Mouse (Mus musculus): Measurements from ENCODE around the gene Axl.
"Not testable (repeated sequence)": the region's sequence is repeated elsewhere in the genome, so short reads cannot be mapped to it uniquely, and the experiment has no call there.

Gene Axl

DNA sequence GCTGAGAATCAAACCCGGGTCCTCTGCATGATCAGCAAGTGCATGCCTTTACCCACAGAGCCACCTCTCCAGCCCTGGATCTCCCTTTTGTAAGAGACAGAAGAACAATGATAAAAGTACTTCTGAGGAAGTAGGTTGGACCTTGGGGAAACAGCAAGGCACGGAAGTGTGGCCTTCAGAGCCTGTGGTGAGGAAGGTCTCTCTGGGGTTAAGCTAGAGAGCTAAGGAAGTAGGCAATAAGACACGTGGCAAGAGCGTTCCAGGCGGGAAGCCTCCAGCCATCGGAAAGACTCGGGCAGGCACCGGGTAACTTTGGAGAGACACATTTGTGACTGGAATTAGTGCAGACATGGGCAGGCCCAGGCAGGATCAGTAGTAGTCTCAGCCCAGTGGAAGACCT, 6.3 kb upstream of the Axl start:
- no peak for DNase-seq (ENCODE audit: low read depth, low spot score)

DNA sequence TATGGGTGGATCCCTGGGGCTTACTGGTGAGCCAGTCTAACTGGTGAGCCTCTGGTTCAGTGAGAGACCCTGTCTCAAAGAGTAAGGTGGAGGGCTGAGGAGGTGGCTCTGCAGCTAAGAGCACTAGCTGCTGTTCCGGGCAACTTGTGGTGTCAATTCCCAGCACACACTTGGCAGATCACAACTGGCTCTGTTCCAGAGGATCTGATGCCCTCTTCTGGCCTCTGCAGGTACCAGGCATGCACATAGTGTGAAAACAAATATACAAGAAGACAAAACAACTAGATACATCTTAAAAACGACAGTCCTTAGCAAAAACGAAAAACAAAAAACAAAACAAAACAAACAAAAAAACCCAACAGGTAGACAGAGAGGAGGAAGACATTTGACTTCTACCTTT, 5.2 kb upstream of the Axl start:
- DNase-seq (ENCODE audit: low read depth, low spot score) = no peak

DNA sequence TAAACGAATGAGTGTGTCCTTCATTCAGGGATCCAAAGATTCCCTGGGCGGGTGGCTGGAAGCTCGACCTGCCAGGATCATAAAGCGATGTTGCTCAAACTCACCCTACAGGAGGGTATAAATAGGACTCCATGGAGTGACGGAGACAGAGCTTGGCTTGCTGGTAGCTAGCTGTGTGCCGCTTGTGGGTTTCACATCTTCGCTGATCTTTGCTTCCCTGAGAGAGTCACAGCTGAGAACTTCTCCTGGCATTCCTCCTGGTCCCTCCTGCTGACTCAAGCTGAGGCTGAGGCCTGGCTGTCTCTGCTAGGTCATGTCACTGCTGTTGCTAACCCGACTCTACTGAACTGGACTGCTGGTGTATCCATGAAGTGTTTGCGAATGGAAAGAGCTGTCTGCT, 4.5 kb upstream of the Axl start:
- DNase-seq (ENCODE audit: low read depth, low spot score) = not testable (repeated sequence)

DNA sequence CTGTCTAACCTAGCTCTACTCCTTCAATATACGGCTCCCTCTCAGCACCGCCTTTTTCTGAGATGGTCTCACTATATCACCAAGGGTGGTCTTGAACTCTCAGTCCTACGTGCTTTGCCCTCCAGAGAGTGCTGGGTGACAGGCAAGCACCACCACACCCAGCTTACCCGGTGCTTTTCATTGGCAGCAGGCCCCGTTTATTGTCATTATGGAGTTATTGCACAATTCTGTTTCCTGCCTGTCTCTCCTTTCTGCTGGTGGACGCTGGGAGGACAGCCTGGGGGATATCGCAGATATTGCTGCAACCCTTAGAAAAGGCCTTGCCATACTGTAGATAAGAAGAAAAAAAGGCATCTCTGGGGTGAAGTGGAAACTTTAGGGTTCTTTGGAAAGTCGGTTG, 2.1 kb upstream of the Axl start:
- DNase-seq (ENCODE audit: low read depth, low spot score) = no peak

DNA sequence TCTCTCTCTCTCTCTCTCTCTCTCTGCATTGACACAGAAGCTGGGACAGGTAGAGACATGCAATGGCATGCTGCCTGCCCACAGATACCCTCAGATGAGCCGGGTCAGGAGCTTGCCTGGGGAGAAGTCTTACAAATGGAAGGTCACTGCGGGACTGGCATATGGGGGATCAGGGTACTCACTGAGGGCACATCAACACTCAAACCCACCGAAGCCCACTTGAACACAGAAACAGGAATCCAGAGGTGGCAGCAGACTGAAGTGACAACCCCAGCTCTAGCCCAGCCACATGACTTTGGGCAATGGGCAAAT, 580 bp upstream of the Axl start:
- DNase-seq (ENCODE audit: low read depth, low spot score) = no peak

DNA sequence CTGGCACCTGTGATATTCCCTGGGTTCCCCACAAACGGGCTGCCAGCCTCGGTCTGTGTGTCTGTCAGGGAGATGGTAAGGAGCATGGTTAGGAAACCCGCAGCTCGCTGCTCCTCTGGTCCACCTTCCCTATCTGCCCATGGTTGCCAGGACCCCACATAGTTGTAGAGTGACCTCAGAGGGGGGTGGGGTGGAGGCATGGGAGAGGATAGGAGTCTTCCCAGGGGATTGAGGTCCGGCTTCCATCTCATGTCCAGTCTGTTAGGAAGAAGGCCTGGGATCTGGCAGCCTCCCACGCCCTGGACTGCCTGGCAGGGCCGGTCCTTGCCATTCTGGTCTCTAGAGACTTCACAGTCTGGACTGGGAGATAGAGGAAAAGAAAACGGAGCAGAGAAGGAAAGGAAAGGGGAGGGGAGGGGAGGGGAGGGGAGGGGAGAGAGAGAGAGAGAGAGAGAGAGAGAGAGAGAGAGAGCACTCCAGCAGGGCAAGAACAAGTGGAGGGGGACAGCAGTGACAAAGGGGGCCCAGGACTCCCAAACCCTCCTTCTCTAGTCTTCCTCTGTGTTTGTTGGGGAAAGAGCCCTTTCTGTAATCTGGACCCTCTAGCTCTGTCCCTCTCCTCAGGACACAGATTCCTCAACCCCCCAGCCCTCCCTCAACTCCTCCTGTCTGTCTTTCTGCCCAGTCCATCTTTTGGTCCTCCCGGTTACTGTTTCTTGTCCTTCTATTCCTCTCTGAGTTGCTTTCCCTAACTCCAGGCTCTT, 867 bp downstream of the Axl start:
- no peak for DNase-seq (ENCODE audit: low read depth, low spot score)

DNA sequence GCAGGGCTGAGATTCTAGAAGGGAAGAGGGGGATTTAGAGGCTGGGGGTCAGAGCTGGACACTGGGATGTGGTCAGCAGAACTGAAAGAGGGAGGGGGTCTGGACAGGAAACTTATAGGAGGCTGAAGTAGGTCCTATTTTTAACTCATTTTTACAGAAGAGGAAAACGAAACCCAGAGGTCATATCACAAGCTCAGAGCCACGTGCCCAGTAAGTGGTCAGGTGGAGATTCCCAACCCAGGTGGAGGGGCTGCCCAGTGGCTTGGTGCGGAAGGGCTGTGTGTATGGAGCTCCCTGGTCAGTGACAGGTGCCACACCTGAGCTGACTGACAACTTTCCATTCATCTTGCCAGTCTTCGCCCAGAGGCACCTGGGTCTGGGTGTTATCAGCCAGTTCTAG, 1.5 kb downstream of the Axl start:
- no peak for DNase-seq (ENCODE audit: low read depth, low spot score)

DNA sequence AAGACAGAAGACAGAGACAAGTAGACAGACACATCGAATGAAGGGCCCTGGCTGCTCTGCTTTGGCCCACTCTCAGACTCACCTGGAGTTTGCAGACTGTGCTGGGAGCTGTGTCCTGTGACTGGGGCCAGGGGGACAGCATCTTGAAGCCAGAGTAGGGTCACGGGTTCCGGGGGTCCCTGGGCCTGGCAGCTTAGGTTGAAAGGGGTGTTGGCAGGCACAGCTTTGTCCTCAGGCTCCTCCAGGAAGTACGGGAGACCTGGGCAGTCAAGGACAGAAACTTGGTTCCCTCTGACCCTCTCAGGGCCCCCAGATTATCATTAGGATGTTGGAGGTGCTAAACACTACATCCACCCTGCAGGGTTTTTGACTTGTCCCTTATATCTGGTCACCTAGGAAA, 2.8 kb downstream of the Axl start:
- no peak for DNase-seq (ENCODE audit: low read depth, low spot score)

DNA sequence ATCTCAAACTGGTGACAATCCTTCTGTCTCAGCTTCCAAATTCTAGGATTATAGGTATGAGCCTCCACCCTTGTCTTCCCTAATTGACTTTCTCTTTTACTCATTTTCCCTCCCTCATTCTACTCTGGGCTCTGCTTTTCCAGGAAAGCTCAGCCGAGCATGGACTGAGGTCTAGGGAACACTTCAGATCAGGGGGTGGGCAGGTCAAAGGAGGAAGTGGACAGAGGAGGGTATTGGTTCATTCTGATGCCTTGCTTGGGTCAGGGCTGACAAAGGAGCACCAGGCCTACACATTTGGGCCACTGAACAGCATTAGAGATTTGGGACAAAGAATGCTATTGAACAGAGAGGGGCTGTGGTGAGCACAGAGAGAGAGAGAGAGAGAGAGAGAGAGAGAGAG, 3.7 kb downstream of the Axl start:
- DNase-seq (ENCODE audit: low read depth, low spot score) = no peak

DNA sequence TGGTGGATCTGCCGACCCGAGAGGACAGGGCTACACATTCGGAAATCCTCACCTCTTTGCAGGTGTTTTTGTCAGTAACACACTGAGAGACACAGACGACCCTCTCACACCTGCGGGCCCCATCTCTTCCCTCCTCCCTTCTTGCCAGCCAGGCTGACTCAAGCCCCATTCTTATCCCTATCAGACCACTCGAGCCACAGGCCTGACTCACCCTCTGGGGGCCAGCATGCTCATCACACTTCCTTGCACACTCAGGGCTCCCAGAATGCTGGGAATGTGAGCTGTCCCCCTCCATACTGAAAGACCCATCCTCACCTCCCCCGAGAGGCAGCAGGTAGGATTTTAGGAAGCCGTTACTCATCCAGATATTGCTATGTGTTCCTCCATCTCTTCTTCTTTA, 4.8 kb downstream of the Axl start:
- DNase-seq (ENCODE audit: low read depth, low spot score) = no peak

DNA sequence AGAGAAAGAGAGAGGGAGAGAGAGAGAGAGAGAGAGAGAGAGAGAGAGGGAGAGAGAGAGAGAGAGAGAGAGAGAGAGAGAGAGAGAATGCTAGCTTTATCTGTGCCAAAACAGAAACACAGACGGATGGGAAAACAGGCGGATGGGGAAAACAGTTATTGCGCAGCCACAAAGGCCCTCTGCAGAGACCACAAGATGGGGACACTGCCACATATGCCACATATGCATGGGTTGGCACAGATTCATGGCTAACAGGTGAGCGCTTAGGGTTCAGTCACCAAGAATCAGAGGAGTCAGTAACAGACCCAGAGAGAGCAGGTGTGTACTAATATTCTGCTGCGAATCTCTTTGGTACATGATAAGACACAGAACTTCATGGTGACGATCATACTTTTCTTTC, 5.8 kb downstream of the Axl start:
- DNase-seq (ENCODE audit: low read depth, low spot score) = no peak

DNA sequence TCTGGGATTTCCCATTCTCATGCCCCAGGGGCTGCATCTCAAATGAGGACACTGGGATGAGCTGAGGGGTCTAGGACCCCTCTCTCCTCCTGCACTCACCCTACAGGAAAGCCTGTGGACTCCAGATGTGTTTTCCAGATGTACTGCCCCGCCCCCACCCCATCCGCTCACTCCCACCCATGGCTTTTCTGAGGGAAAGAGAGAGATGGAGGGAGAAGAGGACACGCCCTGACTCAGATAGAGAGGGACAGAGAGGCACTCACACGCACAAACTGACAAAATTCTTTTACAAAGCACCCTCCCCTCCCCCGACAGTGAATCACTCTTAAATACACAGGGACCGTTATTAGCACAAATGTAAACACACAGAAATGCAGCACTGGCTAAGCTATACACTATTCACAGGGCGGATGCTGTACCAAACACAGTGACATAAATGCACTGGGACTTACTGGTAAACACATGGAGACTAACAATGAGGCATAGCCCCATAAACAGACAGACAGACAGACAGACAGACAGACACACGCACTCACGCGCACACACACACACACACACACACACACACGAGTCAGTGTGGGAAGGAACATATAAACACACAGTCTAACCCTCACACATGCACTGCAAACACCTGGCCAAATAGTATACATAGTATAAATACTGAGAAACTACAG, 6.4 kb downstream of the Axl start:
- no peak for DNase-seq (ENCODE audit: low read depth, low spot score)

DNA sequence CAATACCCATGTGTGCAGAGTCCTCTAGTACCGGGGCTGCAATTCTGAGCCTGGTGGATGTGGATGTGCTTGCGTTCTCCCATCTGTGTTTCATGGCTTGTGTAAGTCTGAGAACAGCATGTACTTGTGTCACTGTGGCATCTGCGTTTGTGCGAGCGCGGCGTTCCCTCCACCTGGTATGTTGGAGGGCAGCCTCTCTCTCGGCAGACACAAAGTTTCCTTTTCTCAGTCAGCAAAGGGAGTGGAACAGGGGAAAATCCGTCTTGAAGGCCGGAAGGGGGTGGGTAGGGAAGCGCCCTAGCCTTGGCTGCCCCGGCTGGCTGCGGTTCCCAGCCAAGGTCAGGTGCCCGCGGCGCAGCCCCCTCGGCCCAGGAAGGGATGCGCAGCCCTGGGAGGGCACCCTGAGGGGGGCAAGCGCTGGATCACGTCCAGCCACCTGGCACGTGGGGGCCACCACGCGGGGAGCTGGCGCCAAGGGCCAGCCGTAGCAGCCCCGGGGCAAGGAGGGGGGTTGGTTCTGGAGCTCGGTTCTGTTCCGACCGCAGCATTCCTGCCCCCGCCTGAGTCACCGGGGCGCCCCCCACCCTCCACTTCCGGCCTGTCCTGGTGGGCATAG, 7.1 kb downstream of the Axl start:
- no peak for DNase-seq (ENCODE audit: low read depth, low spot score)

DNA sequence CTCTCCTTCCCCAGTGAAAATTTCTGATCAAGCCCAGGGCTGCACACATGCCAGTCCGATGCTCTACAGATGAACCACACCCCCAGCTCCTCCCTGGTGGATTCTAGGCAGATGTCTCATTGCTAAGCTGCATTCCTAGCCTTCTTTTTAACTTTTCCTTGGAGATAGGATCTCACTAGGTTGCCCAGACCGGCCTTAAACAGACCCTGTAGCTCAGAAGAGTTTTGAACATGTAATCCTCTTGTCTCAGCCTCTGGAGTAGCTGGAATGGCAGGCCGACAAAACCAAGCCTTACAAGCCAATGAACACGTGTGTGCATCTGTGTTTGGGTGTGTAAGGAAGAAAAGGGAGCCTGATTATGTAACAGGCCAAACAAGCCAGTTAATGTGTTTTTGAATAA, 7.8 kb downstream of the Axl start:
- DNase-seq (ENCODE audit: low read depth, low spot score) = no peak

DNA sequence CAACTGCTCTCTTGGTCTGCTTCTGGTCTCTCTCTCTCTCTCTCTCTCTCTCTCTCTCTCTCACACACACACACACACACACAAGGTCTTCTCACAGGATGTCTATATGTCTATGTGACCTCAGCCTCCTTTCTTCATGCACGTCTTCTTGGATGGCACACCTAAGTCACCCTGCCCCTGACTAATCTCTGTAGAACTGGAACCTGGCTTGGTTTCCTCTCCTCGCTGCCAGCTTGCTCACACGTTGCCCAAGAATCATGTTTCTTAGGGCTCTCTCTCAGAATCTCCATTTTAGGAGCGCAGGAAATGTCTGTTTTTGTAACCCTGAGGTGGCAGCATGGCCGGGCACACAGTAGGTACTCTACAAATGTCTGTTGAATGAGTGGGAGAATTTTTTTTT, 8.5 kb downstream of the Axl start:
- DNase-seq (ENCODE audit: low read depth, low spot score) = no peak

DNA sequence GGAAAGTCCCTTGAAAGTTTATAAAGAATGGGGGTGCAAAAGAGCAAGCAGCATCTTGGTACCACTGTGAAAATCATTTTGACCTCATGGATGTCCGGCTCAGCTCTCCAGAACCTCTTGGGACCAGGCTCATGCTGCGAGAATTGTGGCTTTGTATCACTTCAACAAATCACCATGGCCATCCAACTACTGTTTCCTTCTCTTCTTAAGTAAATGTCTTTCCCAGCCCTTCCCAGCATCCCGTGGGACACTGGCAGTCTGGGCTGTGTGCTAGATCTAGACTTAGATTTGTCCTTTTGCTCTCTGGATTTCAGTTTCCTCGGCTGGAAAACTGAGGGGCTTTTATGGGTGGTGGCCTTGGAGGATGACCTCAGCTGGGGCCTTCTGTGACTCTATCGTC, 20.3 kb downstream of the Axl start:
- DNase-seq (ENCODE audit: low read depth, low spot score) = no peak

DNA sequence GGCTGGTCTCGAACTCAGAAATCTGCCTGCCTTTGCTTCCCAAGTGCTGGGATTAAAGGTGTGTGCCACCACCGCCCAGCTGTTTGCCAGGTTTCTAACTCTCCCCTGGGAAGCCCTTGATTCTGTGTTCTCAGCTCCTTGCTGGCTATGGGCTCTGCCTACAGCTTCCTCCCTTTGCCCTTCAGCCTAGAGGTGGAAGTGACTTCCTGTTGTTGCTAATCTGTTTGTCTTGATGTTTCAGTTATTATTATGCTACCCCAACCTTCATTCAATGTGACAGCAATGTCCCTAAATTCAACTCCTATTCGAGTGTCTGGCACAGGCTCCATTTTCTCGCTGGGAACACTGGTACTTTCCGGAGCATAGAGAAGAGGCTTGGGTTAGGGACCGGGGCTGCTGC, 22.4 kb downstream of the Axl start:
- no peak for DNase-seq (ENCODE audit: low read depth, low spot score)

DNA sequence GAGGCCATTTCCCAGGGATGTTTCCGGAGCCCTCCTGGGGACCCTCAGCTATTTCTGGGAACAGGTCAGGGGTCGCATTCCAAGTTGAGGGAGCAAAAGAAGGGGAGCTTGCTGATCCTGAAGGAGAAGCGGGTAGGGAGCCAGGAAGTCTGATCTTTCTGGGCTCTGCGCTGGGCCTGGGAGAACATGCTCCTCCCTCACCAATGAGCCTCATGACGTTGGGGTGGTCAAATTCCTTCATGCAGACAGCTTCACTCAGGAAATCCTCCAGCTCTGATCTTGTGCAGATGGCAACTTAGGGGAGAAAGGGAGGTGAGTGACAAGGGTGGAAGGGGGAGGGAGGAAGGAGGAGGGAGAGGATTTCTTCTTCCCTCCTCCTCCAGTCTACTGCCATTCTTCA, 24.3 kb downstream of the Axl start:
- no peak for DNase-seq (ENCODE audit: low read depth, low spot score)

DNA sequence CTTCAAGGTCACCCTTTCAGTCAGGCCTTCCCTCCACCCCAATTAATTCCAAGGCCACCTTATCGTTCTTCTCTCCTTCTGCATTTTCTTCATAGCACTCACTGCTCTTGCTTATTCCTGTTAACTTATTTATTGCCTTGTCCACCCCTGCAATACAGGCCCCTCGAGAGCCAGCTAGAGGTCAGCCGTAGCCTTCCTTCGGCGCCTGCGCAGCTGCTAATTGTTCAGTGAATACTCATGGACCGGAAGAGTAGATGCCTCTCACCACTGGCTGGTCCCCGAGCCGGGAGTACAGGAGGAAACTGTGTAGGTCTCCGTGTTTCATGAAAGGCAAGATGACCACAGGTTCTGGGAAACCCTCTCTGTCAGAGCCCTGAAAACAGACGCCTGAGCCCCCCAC, 24.8 kb downstream of the Axl start:
- DNase-seq (ENCODE audit: low read depth, low spot score) = no peak

DNA sequence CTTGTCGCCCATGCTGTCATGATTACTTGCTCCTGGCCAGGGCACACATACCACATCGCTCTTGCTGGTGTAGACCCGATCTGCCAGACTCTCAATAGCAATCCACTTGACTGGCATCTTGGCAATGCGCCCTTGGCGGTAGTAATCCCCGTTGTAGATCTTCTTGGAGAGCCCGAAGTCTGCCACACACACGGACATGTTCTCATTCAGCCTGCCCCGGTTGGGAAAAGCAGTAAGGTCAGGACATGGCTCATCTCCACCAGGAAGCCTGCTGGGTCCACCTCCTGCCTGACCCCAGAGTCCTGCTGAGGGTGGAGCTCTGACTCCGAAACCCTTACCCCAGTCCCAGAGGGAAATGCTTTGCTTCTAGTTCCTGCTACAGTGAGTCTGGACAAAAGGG, 27.2 kb downstream of the Axl start:
- DNase-seq (ENCODE audit: low read depth, low spot score) = no peak

DNA sequence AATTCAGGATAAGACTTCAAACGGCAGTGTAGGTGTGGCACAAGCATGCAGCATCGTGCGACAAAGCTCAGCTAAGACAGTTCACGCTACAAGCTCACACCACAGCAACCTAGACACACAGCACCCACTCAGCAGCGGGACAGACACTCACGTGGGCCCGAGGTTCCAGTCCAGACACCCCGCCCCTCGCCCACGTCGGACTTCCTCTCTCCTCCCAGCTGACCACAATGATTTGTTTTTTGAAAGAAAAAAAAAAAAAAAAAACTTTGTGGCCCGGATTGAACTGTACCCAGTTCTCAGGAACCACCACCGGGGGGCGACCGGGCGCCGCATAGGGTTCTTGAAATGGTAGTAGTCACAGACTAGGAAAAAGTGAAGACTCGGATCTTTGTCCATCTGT, 32.5 kb downstream of the Axl start:
- peak; percentile 52 for DNase-seq (ENCODE audit: low read depth, low spot score)

DNA sequence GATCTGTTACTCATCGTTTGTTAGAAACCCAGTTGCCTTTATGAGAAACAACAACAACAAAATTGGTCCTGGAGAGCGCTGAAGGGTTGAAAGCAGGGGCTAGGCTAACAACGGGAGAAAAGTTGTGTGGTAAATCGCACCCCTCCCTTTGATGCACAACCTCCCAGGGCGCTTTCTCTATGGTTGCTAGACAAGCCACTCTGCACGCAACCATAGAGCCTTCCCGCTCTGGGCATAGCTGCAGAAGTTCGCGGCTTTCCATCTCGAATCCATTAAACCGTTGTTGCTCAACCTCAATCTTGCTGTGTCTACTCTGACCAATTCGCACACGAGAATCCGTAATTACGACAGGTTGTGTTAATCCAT, 33.1 kb downstream of the Axl start:
- no peak for DNase-seq (ENCODE audit: low read depth, low spot score)

DNA sequence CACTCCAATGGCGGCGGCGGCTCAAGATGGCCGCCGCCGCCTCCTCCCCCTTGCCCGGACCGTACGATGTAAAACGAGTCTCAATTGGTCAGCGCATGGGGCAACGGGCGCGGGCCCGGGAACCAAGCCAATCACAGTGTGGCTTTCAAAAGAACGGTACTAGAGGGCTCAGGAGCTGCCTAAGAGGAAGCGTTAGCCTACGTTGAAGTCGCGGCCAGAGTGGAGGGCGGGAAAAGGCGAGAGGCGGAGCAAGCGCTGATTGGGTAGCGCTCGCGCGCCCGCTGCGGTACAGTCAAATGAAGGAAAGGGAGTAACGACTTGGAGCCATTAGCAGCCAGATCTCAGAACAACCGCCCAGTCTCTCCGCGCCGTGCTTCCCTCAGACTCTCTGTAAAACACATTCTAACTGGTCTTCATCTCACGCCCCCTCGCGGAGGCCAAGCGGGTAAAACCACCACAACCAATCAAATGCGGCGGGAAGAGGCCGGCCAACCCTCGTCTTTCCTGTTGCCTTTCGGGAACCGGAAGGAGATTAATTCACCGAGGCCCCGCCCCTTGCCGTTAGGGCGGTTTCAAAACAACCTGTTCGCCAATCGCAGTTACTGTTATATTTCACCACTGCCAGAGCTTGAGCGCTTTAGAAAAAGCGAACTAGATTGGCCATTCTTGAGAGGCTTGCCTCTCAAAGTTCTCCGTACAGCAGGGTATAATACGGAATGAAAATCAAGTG, 33.6 kb downstream of the Axl start, which contains the start of gene Hnrnpul1:
TSS of gene Hnrnpul1 (minus strand) at position 20 of the 730 bp plus-strand sequence.
- DNase-seq (ENCODE audit: low read depth, low spot score) = peak; percentile 100
